Mouse (Mus musculus): ENCODE data around the gene Dek. TPM values are rescaled to one million over a fixed set of nuclear protein-coding genes. Genes with fewer than 3 reads are reported as not detected.

Gene Dek
- polyA plus RNA-seq, 1 experiment: 17.6 TPM

GRCm38 (mm10) chr13:47125595-47125994 is 19.6 kb upstream of the Dek start:
- TF ChIP-seq POLR2A (IDR thresholded peaks at IDR 0.05; ENCODE audit: low read depth, low read length) (no peak), CTCF (conservative IDR thresholded peaks at IDR 0.05; ENCODE audit: insufficient read depth, insufficient read length, low read depth, low read length) (no peak)
- Histone ChIP-seq H3K27me3 (replicated peaks; ENCODE audit: control insufficient read depth, insufficient read depth, low read length) (no peaks in the 10 kb centered on the region), H3K36me3 (ENCODE audit: control insufficient read depth, insufficient read depth, low read length) (no peaks in the 10 kb centered on the region), H3K4me1 (ENCODE audit: control insufficient read depth, insufficient read depth, low read length) (no peaks in the 10 kb centered on the region; the same call in 1 of the 2 replicates), H3K27ac (ENCODE audit: insufficient read depth, low read depth, low read length) (no peak overlapping the region), H3K4me3 (ENCODE audit: insufficient read depth, low read depth, low read length) (no peak overlapping the region)
- DNase-seq: no peak
- 44% methylated on average over 5 of the region's 5 CpGs for whole genome bisulfite sequencing

DNA sequence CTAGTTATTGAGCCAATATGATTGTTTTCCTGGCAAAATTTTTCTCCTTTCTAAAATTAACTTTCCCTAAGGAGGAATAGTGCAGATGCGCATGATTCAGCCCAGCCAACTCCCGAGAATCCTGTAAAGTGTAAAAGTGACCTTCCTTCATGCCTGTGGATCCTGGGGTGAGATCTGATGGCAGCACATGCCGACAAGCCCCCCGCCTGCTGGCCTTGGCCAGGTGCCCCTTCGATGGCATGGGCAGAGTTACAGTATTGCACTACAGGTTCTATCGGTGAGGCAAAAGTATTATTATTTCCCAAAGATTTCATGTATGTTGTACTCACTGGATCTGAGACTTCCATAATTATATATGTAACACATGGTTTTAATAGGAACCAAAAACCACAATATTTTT is 19.0 kb upstream of the Dek start:
- Histone ChIP-seq H3K4me3 (ENCODE audit: insufficient read depth, low read depth, low read length) (no peak overlapping the region), H3K36me3 (ENCODE audit: control insufficient read depth, insufficient read depth, low read length) (no peaks in the 10 kb centered on the region), H3K27me3 (replicated peaks; ENCODE audit: control insufficient read depth, insufficient read depth, low read length) (no peaks in the 10 kb centered on the region), H3K4me1 (ENCODE audit: control insufficient read depth, insufficient read depth, low read length) (no peaks in the 10 kb centered on the region; the same call in 1 of the 2 replicates), H3K27ac (ENCODE audit: insufficient read depth, low read depth, low read length) (no peak overlapping the region)
- 63% methylated on average over 6 of the region's 6 CpGs for WGBS
- TF ChIP-seq POLR2A (IDR thresholded peaks at IDR 0.05; ENCODE audit: low read depth, low read length) (no peak), CTCF (conservative IDR thresholded peaks at IDR 0.05; ENCODE audit: insufficient read depth, insufficient read length, low read depth, low read length) (no peak)
- DNase-seq: no peak

- Histone ChIP-seq H3K4me1 (ENCODE audit: control insufficient read depth, insufficient read depth, low read length) (no peaks in the 10 kb centered on the region; the same call in 1 of the 2 replicates), H3K36me3 (ENCODE audit: control insufficient read depth, insufficient read depth, low read length) (no peaks in the 10 kb centered on the region), H3K4me3 (ENCODE audit: insufficient read depth, low read depth, low read length) (no peak overlapping the region), H3K27me3 (replicated peaks; ENCODE audit: control insufficient read depth, insufficient read depth, low read length) (no peaks in the 10 kb centered on the region), H3K27ac (ENCODE audit: insufficient read depth, low read depth, low read length) (no peak overlapping the region)
- no peak for TF ChIP-seq POLR2A (IDR thresholded peaks at IDR 0.05; ENCODE audit: low read depth, low read length)
- no peak for TF ChIP-seq CTCF (conservative IDR thresholded peaks at IDR 0.05; ENCODE audit: insufficient read depth, insufficient read length, low read depth, low read length)
- DNase-seq: no peak
- 48% methylated on average over 3 of the region's 3 CpGs for WGBS
Measured at GRCm38 (mm10) chr13:47124449-47124848, 18.4 kb upstream of the Dek start.

DNA sequence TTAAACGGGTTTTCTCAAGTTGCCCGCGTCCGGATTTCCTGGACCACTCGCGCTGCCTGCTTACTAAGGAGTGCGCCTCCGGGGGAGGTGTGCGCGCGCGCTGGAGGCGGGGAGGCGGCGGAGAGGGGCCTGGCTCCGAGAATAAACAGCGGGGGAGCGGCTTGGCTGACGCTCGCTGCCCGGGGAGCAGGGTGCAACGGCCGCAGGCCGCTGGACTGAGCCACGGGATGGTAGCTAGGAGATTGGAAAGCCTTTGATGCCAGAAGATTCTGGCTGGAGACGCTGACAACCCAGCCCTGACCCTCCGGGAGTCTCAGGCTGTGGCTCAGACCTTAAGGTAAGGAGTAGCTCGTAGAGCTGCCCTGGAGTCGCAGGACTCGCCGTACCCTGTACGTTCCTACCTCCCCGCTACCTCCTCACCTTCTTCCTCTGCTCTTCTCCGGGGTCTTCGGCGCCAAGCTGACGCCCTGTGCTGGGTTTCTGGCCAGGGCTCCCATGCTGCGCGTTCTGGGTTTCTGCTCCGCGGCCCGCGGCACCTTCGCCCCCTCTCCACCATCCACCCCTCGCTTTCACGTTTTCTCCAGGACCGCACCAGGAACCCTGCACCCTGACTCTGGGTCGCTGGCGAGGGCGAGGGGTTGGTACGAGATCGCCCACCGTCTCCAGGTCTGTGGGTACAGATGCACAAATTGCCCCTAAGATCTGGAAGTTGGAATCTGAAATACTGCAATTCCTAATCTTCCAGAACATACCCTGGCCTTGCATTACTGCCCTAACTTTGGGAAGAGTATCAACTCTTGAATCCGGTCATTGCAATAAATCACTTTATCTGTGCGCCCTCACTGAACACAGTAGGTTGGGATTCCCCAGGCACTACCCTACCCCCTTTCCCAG is 16.8 kb upstream of the Dek start, which contains the start of gene Rnf144b:
Rnf144b (plus strand) TSS at position 120 of the 894 bp plus-strand sequence.
- Histone ChIP-seq H3K4me3 (ENCODE audit: insufficient read depth, low read depth, low read length) (peak within 1 kb of the TSS; percentile 18), H3K4me1 (ENCODE audit: control insufficient read depth, insufficient read depth, low read length) (no peaks in the 10 kb centered on the region; the same call in 1 of the 2 replicates), H3K27ac (ENCODE audit: insufficient read depth, low read depth, low read length) (no peak within 1 kb of the TSS), H3K36me3 (ENCODE audit: control insufficient read depth, insufficient read depth, low read length) (no peaks in the 10 kb centered on the region), H3K27me3 (replicated peaks; ENCODE audit: control insufficient read depth, insufficient read depth, low read length) (no peaks in the 10 kb centered on the region)
- WGBS: 4% methylated on average over 55 of the region's 55 CpGs
- TF ChIP-seq POLR2A (IDR thresholded peaks at IDR 0.05; ENCODE audit: low read depth, low read length) (no peak), CTCF (conservative IDR thresholded peaks at IDR 0.05; ENCODE audit: insufficient read depth, insufficient read length, low read depth, low read length) (no peak)
- peak; percentile 19 for DNase-seq

DNA sequence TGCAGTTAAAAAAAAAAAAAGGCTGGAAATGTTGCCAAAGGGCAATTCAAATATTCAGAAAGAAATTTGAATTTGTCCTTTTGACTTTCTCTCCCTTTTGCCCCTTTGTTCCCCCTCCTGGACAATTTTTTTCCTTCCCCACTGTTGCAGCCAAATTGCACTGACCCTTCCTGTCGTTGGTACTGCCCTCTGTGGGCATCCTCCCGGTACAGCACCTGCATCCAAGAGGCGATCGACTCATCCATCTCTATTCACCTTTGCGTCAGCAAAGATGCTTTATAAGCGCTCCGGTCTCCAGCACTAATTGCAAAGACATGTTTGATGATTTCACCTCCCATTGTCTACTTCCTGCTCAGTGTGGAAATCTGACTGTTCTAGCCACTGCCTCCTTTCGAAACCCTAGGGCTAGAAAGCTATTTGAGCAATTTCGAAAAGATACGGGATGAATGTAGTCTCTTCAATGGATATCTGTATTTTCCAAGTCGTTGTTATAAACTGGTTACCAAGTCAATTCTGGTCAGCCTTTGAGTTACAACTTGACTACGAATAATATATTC is 15.4 kb upstream of the Dek start:
- DNase-seq: no peak
- 53% methylated on average over 12 of the region's 12 CpGs for WGBS
- TF ChIP-seq POLR2A (IDR thresholded peaks at IDR 0.05; ENCODE audit: low read depth, low read length) (no peak), CTCF (conservative IDR thresholded peaks at IDR 0.05; ENCODE audit: insufficient read depth, insufficient read length, low read depth, low read length) (peak; percentile 34)
- no peaks in the 10 kb centered on the region; the same call in 1 of the 2 replicates for H3K4me1 ChIP-seq (ENCODE audit: control insufficient read depth, insufficient read depth, low read length)
- no peaks in the 10 kb centered on the region for H3K27me3 ChIP-seq (replicated peaks; ENCODE audit: control insufficient read depth, insufficient read depth, low read length)
- no peak overlapping the region for H3K4me3 ChIP-seq (ENCODE audit: insufficient read depth, low read depth, low read length)
- no peak overlapping the region for H3K27ac ChIP-seq (ENCODE audit: insufficient read depth, low read depth, low read length)
- no peaks in the 10 kb centered on the region for H3K36me3 ChIP-seq (ENCODE audit: control insufficient read depth, insufficient read depth, low read length)

- Histone ChIP-seq H3K36me3 (ENCODE audit: control insufficient read depth, insufficient read depth, low read length) (no peaks in the 10 kb centered on the region), H3K27me3 (replicated peaks; ENCODE audit: control insufficient read depth, insufficient read depth, low read length) (no peaks in the 10 kb centered on the region), H3K27ac (ENCODE audit: insufficient read depth, low read depth, low read length) (no peak overlapping the region), H3K4me3 (ENCODE audit: insufficient read depth, low read depth, low read length) (no peak overlapping the region), H3K4me1 (ENCODE audit: control insufficient read depth, insufficient read depth, low read length) (no peaks in the 10 kb centered on the region)
- TF ChIP-seq CTCF (conservative IDR thresholded peaks at IDR 0.05; ENCODE audit: insufficient read depth, insufficient read length, low read depth, low read length) (no peak), POLR2A (IDR thresholded peaks at IDR 0.05; ENCODE audit: low read depth, low read length) (no peak)
- DNase-seq: no peak
- WGBS: 91% methylated on average over 3 of the region's 3 CpGs
Measured at GRCm38 (mm10) chr13:47116000-47116399, 10.0 kb upstream of the Dek start.

GRCm38 (mm10) chr13:47112924-47113323 is 6.9 kb upstream of the Dek start:
- Histone ChIP-seq H3K27me3 (replicated peaks; ENCODE audit: control insufficient read depth, insufficient read depth, low read length) (no peaks in the 10 kb centered on the region), H3K4me1 (ENCODE audit: control insufficient read depth, insufficient read depth, low read length) (no peaks in the 10 kb centered on the region), H3K27ac (ENCODE audit: insufficient read depth, low read depth, low read length) (no peak overlapping the region), H3K36me3 (ENCODE audit: control insufficient read depth, insufficient read depth, low read length) (no peaks in the 10 kb centered on the region), H3K4me3 (ENCODE audit: insufficient read depth, low read depth, low read length) (no peak overlapping the region)
- no peak for DNase-seq
- 71% methylated on average over 3 of the region's 3 CpGs for WGBS
- no peak for TF ChIP-seq POLR2A (IDR thresholded peaks at IDR 0.05; ENCODE audit: low read depth, low read length)
- no peak for TF ChIP-seq CTCF (conservative IDR thresholded peaks at IDR 0.05; ENCODE audit: insufficient read depth, insufficient read length, low read depth, low read length)

Data from kidney, adult 2 months (tissue).